Mouse (Mus musculus) forelimb bud, embryonic 11.5 days (tissue): Measurements from ENCODE around the gene Sult4a1.
"Not testable (repeated sequence)": the region's sequence is repeated elsewhere in the genome, so short reads cannot be mapped to it uniquely, and the experiment has no call there.

Source experiments
- DNase-seq: peaks from one replicate; pipeline ENCODE4 v3.0.0-alpha.2; 2012; ENCODE audit warnings: low read depth, low spot score

Sult4a1 gene

DNA sequence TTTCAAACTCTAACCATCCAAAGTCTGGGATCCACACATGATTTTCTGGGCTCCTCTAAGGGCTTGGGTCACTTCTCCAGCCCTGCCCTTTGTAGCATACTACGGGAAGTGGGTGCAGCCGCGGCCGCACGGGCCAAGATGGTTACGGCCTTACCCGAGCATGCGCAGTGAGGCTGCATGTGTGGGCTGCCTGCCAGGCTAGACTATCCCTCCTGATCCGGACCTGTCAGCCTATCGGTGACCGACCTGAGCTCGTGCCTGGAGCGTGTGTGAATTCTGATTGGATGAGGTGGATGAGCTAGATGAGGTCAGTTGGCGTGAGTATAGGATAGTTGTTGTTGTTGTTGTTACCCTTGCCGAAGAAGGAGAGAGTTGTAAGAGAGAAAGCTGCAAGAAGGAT lies 8.0 kb downstream of the Sult4a1 start:
- not testable (repeated sequence) for DNase-seq

DNA sequence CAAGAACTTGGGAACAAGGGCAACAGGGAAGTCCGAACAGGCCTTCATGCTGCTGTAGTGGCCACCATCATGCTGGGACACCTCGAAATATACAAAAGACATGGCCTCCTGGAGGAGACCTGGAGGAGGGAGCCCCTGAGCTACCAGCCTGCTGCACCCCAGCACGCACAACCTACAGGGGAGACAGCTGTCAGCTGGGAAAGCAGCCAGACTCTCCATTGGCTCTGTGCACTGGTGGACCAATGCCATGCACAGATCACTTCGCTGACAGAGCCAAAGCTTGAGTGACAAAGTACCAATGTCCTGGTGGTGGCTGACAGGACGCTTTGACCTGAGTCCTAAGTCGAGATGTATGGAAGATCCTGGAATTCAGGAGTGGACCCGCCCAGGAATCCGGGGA lies 9.5 kb downstream of the Sult4a1 start:
- DNase-seq = no peak

DNA sequence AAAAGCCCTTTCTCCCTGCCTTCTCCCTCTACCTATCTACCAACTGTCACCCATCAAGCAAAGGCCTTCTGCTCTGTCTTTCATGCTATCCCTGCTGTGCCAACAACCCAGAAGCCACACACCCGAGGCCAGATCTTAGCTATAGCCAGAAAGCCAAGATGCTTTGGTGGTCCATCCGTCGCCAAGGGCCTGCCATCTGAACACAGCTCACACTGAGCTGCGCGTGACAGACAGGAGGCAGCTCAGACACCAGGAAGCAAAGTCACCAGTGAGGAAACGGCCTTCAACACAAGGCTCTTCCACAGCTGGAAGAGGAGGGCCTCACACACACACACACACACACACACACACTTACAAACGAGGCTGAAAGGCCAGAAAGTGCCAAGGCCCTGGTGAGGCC lies 10.6 kb downstream of the Sult4a1 start:
- no peak for DNase-seq

DNA sequence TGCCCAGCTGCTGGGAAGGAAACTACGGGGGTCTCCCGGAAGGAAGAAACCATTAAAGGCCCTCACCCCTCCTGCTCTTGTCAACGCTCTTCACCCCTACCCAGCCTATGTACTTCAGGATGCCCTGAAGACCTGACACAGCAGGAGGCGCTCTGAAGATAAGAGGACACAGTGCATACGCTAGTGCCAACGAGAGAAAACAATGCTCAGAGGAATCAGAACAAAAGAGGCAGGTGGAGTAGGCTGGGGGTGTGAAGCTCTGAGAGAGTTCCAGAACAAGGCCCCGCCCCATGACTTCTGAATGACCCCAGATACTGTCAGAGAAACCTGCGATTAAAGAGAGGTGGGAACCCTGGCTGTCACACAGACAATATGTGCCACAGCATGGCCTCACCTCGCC lies 18.8 kb downstream of the Sult4a1 start:
- no peak for DNase-seq

DNA sequence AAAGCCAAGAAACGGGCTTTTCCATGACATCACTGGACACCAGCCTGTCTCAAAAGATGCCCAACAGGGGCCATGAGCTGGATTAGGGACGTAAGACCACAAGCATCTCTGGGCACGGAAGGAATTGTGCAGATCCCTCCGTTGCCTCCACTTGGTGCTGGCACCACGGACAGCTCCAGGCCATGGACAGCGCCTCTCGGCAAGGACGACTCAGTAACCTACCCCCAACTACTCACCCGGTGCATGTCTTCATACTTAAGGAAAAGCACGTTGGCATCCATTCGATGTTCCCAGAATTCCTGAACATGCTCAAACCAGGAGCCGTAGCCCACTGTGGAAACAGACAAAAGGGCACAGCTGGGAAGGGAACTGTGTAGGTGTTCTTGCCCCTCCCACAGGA lies 19.2 kb downstream of the Sult4a1 start:
- DNase-seq = peak; percentile 48

DNA sequence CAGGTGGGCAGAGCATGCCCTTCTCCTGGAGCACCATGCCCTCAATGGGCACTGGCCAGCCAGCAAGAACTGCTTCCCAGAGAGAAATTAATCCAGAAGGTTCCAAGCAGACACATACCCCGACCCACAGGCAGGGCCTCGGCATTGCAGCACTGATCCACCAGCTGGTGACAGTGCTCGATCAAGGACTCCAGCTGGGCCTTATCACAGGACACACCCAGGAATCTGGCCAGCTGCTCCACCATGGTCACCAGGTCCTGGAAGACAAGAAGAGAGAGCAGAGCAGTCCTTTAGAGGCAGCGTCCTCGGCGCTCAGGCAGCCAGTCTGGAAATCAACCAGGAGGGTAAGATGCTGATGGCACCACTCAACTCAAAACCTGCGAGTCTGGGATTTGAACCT lies 25.5 kb downstream of the Sult4a1 start:
- no peak for DNase-seq

DNA sequence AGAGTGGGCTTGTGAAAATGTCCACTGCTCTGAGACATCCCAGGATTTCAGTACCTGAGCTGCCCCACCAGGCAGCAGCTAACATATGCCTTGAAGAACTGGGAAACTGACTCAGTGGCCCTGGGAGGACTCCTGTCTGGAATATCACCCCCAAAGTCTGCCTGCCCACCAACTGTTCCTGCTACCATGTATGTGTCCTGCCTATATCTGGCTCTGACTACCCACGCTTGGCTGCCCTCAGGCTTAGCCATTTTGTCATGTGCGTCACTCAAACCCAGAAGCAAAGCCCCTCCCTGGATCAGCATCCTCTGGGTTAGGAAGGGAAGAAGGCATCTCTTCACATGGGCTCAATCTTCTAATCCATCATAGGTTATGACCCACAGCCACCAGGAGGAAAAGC lies 26.0 kb downstream of the Sult4a1 start:
- DNase-seq = no peak

DNA sequence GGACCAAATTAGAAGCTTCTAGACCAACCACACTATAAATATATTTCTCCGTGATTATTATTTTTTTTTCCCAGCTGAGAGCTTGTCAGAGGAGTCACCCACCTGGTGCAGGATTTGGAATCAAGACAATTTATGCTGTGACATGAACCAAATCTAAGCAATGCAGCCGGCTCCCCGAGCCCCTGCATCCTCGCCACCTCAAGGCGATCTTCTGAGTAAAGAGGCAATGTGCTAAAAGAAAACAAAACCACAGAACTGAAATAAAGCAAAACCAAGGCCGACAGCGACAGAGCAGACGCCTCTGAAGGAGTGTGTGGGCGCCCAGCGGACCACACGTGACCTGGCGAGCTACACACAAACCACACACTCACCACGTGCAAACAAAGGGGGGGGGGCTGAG lies 26.9 kb downstream of the Sult4a1 start:
- DNase-seq = no peak

DNA sequence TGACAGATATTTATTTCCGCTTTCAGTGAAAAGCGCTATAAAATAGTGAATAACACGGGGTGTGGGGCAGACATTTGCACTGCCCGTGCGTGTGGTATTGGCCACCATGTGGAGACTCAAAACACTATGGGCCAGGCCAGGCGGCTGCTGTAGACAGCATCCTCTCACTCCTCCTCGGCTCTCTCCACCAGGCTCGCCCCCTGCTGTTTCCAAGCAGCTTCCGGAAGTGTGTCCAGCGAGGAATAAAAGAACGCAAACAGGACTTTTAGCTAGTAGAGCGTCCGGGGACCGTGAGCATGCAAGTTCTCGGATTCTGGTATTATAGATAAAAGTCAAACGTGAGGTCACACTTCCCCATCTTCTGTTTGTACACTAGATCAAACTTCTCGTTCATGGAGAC lies 28.4 kb downstream of the Sult4a1 start:
- no peak for DNase-seq

DNA sequence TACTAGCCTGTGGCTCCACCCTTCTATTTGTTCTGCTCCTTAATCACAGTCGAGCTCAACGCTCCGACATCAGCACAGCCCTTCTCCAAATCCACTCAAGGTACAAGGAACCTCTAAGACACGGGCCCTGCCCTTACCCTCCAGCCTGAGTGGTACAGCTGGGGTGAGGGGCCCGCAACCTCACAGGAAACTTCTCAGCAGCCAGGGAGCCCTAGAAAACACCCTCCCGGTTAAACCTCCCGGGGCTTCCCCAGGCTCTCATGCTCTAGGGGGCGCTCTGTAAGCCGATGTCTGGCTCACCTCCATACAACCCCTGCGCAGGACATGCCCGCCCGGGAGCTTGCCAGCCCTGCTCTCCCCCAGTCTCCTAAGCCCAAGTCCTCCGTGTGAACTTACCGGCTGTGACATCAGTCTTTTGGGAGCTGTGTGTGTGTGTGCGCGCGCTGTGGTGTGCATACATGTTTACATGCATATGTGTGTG lies 30.8 kb downstream of the Sult4a1 start:
- no peak for DNase-seq

DNA sequence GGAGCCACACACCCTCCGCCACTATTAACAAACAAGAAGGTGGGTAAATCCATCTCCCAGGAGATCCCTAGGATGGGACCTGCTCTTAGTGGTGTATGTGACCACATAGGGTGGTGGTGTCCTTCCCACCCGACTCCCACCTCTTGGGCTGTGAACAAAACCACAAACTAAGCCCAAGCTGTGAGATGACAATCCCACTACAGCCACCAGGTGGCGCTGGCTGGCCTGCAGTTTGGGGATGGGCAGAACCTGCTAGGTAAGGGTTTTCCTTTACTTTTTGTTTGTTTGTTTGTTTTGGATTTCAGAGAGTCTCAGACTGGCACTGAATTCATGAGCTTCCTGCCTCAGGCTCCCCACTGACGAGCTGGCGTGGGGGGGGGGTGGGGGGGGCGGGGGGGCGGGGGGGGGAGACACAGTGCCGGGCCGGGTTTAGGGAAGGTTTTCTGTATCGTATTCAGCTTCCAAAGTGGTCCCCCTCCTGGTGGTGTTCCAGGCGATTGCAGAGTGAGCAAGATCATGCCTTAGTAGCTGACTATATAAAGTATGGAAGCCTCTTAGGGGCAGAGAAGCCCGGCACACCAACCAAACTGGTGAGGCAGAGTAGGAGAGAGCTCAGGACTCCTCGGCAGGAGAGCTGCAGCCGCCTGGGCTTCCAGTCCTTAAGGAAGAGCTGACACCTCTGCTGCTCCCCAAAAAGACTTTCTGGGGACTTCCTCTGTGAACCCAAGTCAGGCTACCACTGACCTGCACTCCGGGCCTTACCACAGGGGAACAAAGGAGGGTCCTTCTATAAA lies 31.4 kb downstream of the Sult4a1 start:
- peak; percentile 72 for DNase-seq

DNA sequence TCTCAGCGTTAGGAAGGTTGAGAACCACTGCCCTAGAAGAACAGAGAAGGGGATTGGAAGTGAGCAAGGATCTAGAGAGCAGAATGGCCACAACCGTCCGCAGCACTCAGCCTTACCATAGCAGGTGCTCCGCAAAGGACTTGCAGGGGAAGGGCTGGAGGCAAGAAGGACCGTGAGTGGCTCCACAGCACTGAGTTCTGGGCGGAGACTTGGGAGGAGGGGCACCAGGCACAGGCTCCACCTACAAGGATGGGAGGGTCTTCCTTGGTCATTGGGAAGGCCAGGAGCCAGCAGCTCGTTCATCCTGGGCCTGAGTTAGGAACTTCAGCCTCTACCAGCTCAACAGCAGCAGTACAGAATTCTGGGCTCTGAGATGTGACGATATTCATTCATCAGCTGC lies 32.5 kb downstream of the Sult4a1 start:
- no peak for DNase-seq

DNA sequence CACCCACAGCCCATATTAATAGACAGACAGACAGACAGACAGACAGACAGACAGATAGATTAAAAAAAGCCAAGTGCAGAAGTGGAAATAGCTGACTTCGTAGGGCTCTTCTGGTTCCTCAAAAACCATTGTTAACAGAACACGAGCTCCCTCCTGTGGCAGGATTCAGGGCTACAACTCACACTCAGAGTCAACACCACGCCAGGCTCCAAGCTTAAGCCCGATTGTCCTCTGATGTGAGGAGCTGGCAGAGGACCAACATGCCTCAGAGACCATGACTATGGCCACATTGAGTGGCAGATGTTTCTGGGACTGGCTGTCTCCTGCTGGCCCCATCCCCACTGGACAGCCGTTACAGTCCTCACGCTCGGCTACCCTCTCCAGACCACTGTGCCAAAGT lies 33.3 kb downstream of the Sult4a1 start:
- DNase-seq = peak; percentile 63

DNA sequence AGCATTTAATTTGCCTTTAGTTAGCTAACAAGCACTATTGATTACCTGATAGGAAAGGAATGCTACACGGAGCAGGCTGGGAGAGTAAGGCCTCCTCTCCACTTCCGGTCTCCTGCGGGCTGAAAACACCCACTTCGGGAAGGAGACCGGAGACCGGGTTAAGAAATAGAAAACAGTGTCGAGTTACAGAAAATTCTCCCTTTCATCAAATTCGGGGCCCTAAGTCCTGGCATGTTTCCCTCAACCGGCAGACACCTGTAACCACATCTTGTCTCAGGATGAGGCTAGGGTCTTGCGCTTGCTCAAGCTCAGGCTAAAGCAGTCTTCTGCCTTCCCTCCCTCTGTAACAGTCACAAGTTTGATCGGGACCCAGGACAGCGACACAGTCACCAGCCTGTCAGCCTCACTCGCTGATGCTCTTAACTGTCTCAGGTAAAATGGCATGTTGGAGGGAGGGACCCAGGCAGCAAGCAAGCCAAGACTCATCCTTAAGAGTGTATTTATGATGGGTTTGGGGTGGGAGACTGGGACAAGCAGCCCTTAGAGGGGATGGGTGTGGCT lies 35.4 kb downstream of the Sult4a1 start:
- peak; percentile 27 for DNase-seq

DNA sequence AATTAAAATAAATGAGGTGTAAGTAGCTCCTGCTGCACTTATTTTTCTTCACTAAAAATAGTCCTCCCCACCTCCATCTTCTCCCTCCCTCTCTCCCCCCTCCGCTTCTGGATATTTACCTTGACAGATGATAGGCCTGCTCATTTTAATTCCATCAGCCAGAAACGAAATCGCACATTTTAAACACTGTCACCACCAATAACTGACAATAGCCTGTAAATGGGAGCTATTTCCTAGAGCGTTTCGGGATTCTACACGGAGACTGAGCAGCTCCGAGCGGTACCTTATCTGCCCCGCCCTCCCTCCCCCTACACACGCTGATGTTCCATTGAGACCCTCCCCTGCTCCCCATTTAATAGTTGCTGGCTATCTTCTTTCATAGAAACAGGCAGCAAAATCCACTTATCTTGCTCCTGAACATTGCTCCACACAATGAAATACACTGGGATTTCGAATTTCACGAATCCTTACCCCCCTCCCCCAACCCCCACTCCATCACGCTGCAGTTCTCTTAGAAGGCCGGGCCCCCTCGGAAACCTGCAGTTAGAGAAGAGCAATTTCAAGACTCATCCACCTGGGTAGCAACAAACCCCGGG lies 36.0 kb downstream of the Sult4a1 start:
- DNase-seq = no peak

DNA sequence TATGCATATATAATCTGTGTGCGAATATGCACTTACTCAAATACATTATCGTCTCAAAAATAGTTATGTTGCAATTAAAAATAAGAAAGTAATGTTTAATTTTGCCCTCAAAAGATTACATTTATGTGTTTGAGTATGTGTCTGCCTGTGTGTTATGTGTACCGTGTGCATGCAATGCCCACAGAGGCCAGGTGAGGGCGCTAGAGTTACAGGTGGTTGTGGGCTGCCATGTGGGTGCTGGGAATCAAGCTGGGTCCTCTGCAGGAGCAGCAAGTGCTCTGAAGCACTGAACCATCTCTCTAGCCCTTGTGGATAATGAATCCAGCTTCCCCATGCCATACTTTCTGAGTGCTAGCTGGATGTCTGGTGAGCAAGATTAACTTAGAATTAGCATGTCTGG lies 39.9 kb downstream of the Sult4a1 start:
- no peak for DNase-seq

DNA sequence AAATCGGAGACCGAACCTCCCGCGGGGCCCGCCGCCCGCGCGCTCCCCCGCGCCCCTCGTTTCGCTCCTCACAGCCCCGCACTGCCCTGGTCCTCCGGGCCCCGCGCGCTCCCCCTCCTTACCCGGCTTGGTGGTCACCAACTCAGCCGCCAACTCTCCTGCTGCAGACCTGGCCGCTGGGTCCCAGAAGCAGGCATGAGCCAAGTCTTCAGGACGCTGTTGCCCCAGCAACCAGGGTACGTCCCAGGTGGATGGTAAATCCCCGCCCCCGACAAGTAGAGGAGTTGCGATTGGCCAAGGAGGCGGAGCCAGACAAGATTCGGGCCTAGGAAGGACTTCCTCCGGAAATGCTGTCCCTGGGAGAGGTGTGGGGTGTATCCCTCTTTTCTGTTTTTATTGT lies 40.4 kb downstream of the Sult4a1 start, which contains the start of gene Efcab6:
Gene Efcab6 (minus strand): TSS at position 240 of the 400 bp plus-strand sequence.
- DNase-seq = peak; percentile 32

DNA sequence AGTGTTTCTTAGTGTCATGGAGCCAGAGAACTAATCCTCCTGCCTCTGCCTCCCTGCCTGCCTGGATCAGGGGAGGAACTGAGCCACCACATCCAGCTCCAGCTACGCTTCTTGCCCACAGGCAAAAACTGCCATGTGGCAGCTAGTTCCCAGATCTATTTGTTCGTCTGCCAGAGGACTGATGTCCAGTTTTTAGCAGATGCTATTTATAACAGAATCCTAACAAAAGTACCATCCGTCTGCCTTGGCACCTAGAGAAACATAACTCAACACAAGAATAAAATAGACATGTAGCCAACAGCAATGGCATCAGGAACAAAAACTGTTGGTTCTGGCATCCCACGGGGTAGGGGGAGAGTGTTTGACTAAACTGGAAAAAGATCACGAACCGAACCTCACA lies 46.7 kb downstream of the Sult4a1 start:
- no peak for DNase-seq

DNA sequence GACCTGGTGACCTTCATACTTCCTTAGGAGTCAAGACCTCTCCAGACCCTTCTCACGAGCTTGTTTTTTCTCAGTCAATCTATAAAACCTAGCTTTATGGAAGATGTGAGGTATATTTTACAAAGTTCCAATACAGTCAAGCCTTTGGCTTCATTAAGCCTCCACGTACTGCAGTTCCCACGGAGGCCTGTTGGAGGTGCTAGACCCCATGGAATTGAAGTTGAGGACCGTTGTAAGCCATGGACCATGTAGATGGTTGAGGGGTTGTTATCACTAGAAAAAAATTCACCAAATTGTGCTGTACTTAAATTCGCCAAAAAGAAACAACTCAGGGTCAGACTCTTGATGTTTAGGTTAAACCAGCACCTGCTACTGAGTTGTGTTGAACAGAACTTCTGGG lies 49.5 kb downstream of the Sult4a1 start:
- no peak for DNase-seq

DNA sequence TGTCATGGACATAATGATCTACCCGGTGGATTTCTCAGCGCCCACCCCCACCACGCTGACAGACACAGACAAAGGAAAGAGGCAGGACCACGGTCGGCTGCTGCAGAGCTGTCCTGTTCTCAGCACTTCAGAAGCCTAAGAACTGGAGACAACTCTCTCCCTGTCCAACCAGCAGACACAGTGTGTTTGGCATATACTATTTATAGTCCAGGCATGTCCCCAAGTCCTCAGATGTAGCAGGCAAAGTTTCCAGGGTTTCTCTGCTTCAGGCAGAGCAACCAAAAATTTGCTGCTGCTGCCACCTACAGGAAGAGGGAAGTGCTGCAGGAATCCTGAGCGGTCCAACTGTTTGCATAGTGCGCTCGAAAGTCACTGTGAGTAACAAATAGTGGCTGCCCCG lies 51.7 kb downstream of the Sult4a1 start:
- DNase-seq = peak; percentile 79

DNA sequence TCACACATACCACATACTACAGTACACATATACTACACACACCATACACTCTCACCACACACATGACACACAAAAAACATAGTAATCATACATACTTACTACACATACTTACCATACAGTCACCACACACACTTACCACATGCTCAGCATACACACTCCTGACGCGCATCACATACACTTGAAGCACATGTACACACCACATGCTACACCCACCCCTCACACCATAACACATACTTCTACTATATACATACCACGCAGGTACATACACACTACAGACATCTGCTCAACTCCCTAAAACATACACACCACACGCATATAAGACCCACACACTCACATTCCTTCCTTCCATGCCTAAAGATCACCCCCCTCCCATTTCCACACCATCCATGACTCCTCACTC lies 52.3 kb downstream of the Sult4a1 start:
- no peak for DNase-seq

DNA sequence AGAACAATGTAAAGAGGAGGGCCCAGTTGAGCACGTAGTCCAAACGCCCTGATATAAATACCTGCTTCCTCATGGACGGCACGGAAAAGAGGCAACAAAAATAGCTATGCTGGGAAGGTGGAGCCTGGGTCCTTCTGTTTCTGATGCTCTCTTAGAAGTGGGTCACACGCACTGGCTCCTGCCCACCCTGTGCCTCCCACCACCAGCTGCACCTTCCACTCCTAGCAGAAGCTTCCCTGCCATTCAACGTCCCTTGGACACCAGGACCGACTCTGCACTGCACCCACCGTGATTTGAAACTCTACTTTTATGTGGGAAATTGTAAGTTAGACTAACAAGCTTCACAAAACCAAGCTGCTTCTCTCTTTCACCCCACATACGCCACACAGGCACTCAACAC lies 53.2 kb downstream of the Sult4a1 start:
- DNase-seq = no peak

DNA sequence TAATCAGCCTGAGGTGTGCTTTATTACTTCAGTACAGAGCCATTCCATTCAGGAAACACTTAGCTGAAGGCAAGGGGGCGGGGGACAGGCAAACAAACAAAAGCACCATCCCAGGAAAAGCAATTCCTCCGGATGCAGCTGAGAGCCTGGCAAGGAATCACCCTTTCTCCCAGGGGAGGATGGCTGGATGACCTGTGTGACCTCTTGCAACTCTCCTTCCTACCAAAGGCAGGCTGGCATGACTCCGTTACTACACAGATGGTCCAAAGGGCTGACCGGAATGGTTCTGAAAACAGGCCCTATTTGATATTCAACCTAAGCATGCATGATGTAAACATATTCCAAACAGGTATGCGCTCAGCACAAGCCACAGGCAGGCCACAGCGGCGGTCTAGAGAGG lies 56.0 kb downstream of the Sult4a1 start:
- DNase-seq = no peak
